Mouse (Mus musculus) forebrain, embryonic 16.5 days (tissue): Measurements from ENCODE around the gene Akt1s1. TPM values are rescaled to one million over a fixed set of nuclear protein-coding genes. Genes with fewer than 3 reads are reported as not detected.

Source experiments
- ATAC-seq: fragments of 200-750 bp; cut with Nextera tagmentation; 2 replicates; pipeline ENCODE4 v1.8.0; 2017; ENCODE audit warnings: mild to moderate bottlenecking, moderate library complexity
- H3K27ac ChIP-seq: fragments of 300-500 bp; sonication (generic); 2 replicates; pipeline ENCODE4 v1.5.1; 2014; ENCODE audit warnings: low read length, control low read depth
- H3K27me3 ChIP-seq: fragments of 300-500 bp; sonication (generic); replicated peaks from 2 replicates; pipeline ENCODE4 v1.6.1; 2014; ENCODE audit warnings: low read length; ENCODE audit not compliant: control insufficient read depth, insufficient read depth
- H3K36me3 ChIP-seq: fragments of 300-500 bp; sonication (generic); 2 replicates; pipeline ENCODE4 v1.6.1; 2014; ENCODE audit not compliant: control insufficient read depth, insufficient read depth
- H3K4me1 ChIP-seq: fragments of 300-500 bp; sonication (generic); replicated peaks from 2 replicates; pipeline ENCODE4 v1.6.1; 2014; ENCODE audit warnings: low read length; ENCODE audit not compliant: control insufficient read depth, insufficient read depth
- H3K4me2 ChIP-seq: fragments of 300-500 bp; sonication (generic); 2 replicates; pipeline ENCODE4 v1.6.1; 2014; ENCODE audit warnings: mild to moderate bottlenecking, low read length, control low read depth
- H3K4me3 ChIP-seq: fragments of 300-500 bp; sonication (generic); replicated peaks from 2 replicates; pipeline ENCODE4 v1.5.1; 2014; ENCODE audit warnings: mild to moderate bottlenecking, low read length, control low read depth
- H3K9ac ChIP-seq: fragments of 300-500 bp; sonication (generic); replicated peaks from 2 replicates; pipeline ENCODE4 v1.6.1; 2014; ENCODE audit warnings: low read depth, low read length, control low read depth
- H3K9me3 ChIP-seq: fragments of 300-500 bp; sonication (generic); 2 replicates; pipeline ENCODE4 v1.6.1; 2016; ENCODE audit warnings: low read length; ENCODE audit not compliant: control insufficient read depth
- WGBS: fragments of 180-500 bp; shearing (Covaris S2); extraction: QIAGEN DNeasy Blood & Tissue Kit; methylation state at CpG from one replicate; pipeline ENCODE4 v1.1.7; 2014; 5-methylcytosine and 5-hydroxymethylcytosine counted together
- polyA plus RNA-seq: library from polyadenylated mRNA; unstranded; fragments of >200 nt; fragmentation: Nextera tagmentation; extraction: Ambion mirVana; gene quantifications from 2 replicates; pipeline ENCODE4 v1.2.1, GENCODE M21; 2015

Gene Akt1s1
- polyA plus RNA-seq, 1 experiment from 2014 or later = 103 TPM

DNA sequence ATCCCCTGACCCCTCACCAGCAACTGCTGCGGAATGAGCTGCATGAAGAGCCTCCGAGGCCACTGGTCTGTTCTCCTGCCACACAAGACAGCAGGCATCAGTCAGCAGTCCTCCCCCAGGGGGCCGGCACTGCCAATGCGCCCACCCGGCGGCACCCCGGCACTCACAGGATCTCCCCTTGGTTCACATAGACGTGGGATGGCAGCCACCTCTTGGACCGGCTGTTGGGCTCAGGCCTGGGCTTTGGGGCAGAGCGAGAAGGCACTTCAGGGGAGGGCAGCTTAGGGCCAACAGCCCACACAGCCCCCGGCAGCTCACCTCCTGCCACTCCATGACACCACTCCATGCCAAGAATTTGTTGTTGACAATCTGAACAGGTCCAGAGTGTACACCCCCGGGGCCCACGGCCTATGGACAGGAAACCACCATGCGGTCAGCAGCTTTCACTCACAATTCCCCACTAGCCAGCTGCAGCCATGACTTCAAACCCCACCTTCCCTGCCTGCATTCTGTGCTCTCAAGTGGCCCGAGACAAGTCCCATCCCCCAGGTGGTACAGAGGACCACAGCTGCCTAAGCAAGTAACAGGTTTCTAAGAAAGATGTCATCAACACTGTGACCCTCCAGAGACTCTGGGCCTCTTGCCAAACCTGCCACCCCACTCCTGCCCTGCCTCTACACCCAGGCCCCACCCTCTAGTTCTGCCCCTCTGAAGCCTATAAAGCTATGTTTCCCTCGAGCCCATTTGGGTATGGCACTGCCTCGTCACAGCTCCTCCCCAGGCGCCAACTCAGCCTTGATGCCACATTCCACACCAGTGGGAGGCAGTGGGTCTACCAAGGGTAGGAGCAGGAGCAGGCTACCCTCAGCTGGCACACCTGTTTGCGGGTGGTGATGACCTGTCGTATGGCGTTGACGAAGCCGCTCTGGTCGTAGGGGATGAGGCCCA, 16.1 kb downstream of the Akt1s1 start:
- Histone ChIP-seq H3K4me2 (no peak overlapping the region), H3K9ac (no peak overlapping the region), H3K27me3 (no peaks in the 10 kb centered on the region), H3K36me3 (peaks cover 28% of the 10 kb centered on the region), H3K4me1 (peaks cover 44% of the 10 kb centered on the region), H3K4me3 (no peak overlapping the region), H3K27ac (no peak overlapping the region), H3K9me3 (no peaks in the 10 kb centered on the region)
- WGBS = 80% methylated on average over 24 of the region's 24 CpGs
- ATAC-seq = no peak

- H3K27ac ChIP-seq = no peak overlapping the region
- 41% methylated on average over 15 of the region's 15 CpGs for WGBS
Observed at GRCm38 (mm10) chr7:44866276-44867009, 17.7 kb downstream of the Akt1s1 start.

GRCm38 (mm10) chr7:44867010-44867702, 18.4 kb downstream of the Akt1s1 start:
- H3K36me3 ChIP-seq = peaks cover 28% of the 10 kb centered on the region
- peak overlapping the region; percentile 95 for H3K4me2 ChIP-seq
- 70% methylated on average over 18 of the region's 19 CpGs for WGBS
- H3K27ac ChIP-seq = no peak overlapping the region
- H3K9ac ChIP-seq = peak overlapping the region; percentile 99
- H3K4me3 ChIP-seq = peak overlapping the region; percentile 91
- no peak for ATAC-seq
- H3K4me1 ChIP-seq = peaks cover 44% of the 10 kb centered on the region
- H3K27me3 ChIP-seq = no peaks in the 10 kb centered on the region
- H3K9me3 ChIP-seq = no peaks in the 10 kb centered on the region

More at GRCm38 (mm10) chr7:44866276-44867009, 17.7 kb downstream of the Akt1s1 start:
- Histone ChIP-seq H3K4me1 (peaks cover 44% of the 10 kb centered on the region), H3K4me3 (no peak overlapping the region), H3K27me3 (no peaks in the 10 kb centered on the region), H3K9ac (0 out of 2 replicates have a peak overlapping the region, but pooled peaks have one; percentile 28), H3K9me3 (no peaks in the 10 kb centered on the region), H3K4me2 (peak overlapping the region; percentile 95), H3K36me3 (peaks cover 28% of the 10 kb centered on the region)
- ATAC-seq = no peak

DNA sequence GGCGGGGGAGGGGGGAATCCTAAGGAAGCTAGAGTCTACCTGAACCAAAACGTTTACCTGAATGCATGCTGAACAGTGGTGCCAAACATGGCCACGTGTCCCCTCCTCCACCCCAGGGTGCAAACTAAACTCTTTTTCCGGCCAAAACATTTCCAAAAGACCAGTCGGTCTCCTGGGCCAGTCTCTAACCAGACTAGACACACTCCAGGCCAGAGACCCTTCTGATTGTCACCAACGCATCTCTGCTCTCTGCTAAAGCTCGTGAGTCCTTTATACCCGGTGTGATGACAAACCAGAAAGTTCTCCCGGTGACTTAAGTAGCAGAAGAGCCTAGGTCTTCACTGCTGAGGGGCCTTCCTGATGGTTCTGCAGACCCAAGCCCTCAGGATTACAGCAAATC, 19.0 kb downstream of the Akt1s1 start:
- no peak overlapping the region for H3K27ac ChIP-seq
- H3K4me3 ChIP-seq = peak overlapping the region; percentile 91
- H3K36me3 ChIP-seq = peaks cover 23% of the 10 kb centered on the region
- WGBS = 45% methylated on average over 9 of the region's 9 CpGs
- peaks cover 44% of the 10 kb centered on the region for H3K4me1 ChIP-seq
- ATAC-seq = no peak
- H3K9ac ChIP-seq = peak overlapping the region; percentile 99
- no peaks in the 10 kb centered on the region for H3K9me3 ChIP-seq
- no peaks in the 10 kb centered on the region for H3K27me3 ChIP-seq
- H3K4me2 ChIP-seq = peak overlapping the region; percentile 95

- H3K4me1 ChIP-seq = peaks cover 44% of the 10 kb centered on the region
- H3K9ac ChIP-seq = peak overlapping the region; percentile 99
- H3K9me3 ChIP-seq = no peaks in the 10 kb centered on the region
- peak overlapping the region; percentile 100 for H3K27ac ChIP-seq
- H3K36me3 ChIP-seq = peaks cover 16% of the 10 kb centered on the region
- ATAC-seq = no peak
- peak overlapping the region; percentile 95 for H3K4me2 ChIP-seq
- H3K27me3 ChIP-seq = no peaks in the 10 kb centered on the region
- 3% methylated on average over 16 of the region's 16 CpGs for WGBS
- peak overlapping the region; percentile 91 for H3K4me3 ChIP-seq
Observed at GRCm38 (mm10) chr7:44868465-44868864, 19.7 kb downstream of the Akt1s1 start.

DNA sequence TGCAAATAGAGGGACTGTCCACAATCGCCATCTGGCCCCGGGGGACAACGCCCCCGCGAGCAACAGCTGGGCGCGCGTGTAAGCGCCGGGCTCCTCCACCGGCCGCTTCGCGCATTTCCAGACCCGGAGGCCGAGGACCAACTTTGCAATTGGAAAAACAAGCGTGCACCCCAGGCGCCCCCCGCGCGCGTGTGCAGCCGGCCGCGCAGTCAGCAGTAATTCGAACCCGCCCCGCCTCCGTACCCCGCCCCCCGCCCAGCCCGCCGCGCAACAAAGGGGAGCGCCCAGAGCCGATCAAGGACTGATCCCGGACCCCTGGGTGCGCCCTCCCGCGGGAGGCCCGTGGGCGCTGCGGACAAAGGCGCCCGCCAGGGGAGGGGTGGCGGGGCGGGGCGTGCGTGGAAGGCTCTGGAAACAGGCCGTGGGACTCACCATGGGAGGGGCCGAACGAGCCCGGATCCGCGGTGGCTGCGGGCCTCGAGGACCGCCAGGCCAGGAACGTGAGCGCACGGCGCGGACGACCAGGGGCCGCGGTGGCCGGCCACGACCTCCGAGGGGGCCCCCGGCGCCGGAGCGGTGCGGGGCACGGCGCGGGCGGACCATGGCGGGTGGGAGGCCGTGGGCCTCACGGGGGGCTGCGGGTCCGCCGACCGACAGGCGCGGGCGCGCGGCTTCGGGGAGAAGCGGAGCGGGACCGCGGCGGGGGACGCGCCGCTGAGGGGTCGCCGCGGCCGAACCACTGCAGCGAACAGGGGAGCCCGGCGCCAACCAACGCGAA, 20.3 kb downstream of the Akt1s1 start:
- Histone ChIP-seq H3K4me1 (peaks cover 44% of the 10 kb centered on the region), H3K9ac (peak overlapping the region; percentile 99), H3K36me3 (peaks cover 11% of the 10 kb centered on the region), H3K4me2 (peak overlapping the region; percentile 95), H3K27ac (peak overlapping the region; percentile 100), H3K9me3 (no peaks in the 10 kb centered on the region), H3K4me3 (peak overlapping the region; percentile 91), H3K27me3 (no peaks in the 10 kb centered on the region)
- ATAC-seq = peak; percentile 18
- WGBS = under 1% methylated on average over 94 of the region's 108 CpGs

DNA sequence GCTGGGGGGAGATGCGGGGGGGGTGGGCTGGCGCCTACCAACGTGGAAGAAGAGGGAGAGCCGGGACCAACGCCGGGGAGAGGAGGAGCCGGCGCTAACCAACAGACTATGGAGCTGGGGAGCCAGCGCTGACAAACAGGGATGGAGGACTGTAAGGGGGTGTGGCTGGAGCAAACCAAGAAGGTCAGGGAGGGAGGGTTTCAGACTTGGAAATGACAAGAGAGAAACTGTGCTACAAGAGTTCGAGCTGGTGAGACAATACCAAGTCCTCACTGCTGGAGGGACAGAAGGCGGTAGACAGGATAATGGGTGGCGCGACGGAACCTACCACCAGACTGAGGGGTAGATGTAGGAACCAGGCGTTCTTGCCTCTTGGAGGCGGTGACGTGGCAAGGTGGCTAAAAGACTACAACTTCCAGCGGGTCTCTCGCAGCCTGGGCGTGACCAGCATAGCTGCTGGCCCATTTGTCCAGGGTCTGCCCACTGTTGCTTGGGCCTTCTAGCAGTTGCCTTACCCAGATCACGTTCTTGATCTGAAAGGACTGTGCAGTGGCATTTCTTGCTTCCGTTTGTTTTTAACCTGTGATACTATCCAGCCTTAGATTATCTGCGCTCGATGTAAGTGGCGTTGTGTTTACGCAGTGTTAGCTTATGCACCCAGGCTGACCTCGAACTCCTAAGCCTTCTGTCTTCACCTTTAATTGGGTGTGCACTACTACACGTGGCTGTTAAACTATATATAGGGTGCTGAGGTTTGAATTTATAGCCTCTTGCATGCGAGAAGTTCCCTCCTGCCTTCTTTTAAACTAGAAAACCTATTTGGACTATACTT, 21.1 kb downstream of the Akt1s1 start, which contains the start of gene Ptov1:
Ptov1 (minus strand) TSS at position 92 of the 832 bp plus-strand sequence.
- Histone ChIP-seq H3K4me3 (peak within 1 kb of the TSS; percentile 91), H3K9ac (peak within 1 kb of the TSS; percentile 99), H3K27ac (peak within 1 kb of the TSS; percentile 100), H3K27me3 (no peaks in the 10 kb centered on the region), H3K36me3 (peaks cover 6% of the 10 kb centered on the region; the same call in 1 of the 2 replicates), H3K4me2 (peak within 1 kb of the TSS; percentile 95), H3K4me1 (peaks cover 40% of the 10 kb centered on the region), H3K9me3 (no peaks in the 10 kb centered on the region)
- ATAC-seq = peak; percentile 95
- 8% methylated on average over 28 of the region's 29 CpGs for WGBS

DNA sequence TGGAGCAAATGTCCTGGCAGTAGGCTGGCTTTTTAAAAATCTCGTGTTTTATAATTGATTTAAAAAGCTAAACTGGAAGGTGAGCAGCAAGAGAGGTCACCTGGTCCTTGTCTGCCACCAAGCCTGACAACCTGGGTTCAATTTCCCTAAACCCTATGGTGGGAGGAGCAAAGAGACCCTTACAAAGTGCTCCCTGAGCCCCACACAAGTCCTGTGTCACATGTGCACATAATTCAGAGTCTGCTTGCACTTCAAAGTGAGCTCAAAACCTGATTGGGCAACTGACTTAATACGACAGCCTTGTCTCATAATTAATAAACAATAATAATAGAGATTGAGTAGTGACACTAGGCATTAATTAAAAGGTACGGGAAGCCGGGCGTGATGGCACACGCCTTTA, 21.8 kb downstream of the Akt1s1 start:
- Histone ChIP-seq H3K4me3 (peak overlapping the region; percentile 91), H3K4me2 (peak overlapping the region; percentile 46), H3K9ac (peak overlapping the region; percentile 39), H3K27ac (peak overlapping the region; percentile 100), H3K4me1 (peaks cover 34% of the 10 kb centered on the region), H3K9me3 (no peaks in the 10 kb centered on the region), H3K36me3 (0 out of 2 replicates have a peak, but pooled peaks cover under 1% of the 10 kb centered on the region), H3K27me3 (no peaks in the 10 kb centered on the region)
- no peak for ATAC-seq
- 80% methylated on average over 6 of the region's 6 CpGs for WGBS
